Mouse (Mus musculus) spleen, adult 2 months (tissue): ENCODE results near the gene Mrap2.

Source experiments
- CTCF ChIP-seq: fragments of 200-500 bp; IDR thresholded peaks from 2 replicates; pipeline ENCODE4 v1.5.1; 2011; ENCODE audit warnings: mild to moderate bottlenecking, inconsistent platforms; ENCODE audit not compliant: insufficient read depth, insufficient read length, insufficient replicate concordance; ENCODE audit errors: extremely low read depth
- POLR2A ChIP-seq: fragments of 200-500 bp; IDR thresholded peaks from 2 replicates; pipeline ENCODE4 v1.6.1; 2011; ENCODE audit warnings: low read depth, low read length, inconsistent platforms

DNA sequence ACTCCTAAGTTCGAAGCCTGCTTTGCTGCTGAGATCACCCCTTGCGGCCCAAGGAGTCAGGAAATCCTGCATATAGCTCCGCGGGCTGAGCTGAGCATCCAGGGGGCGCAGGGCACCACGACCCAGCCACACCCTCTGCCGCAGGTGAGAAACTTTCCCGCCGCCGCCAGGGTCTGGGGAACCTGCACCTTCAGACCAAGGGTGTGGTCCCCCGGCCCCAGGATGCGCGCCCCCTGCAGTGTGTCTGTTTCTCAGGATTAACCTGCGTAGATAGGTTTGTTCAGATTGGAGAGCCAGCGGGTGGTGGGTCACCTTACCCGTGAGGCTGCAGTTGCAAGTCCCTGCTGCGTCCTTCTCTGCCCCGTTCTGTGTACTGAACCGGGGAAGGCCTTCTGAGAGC is 426 bp downstream of the Mrap2 start:
- TF ChIP-seq CTCF (no peak), POLR2A (no peak)
